Mouse (Mus musculus): ENCODE results near the gene Gpd2. TPM values are rescaled to one million over a fixed set of nuclear protein-coding genes. Genes with fewer than 3 reads are reported as not detected.
A peak's percentile ranks its signal among the peaks of the same experiment; 100 is the strongest.

Gpd2 gene
- total RNA-seq, 1 experiment = 56.2 TPM

DNA sequence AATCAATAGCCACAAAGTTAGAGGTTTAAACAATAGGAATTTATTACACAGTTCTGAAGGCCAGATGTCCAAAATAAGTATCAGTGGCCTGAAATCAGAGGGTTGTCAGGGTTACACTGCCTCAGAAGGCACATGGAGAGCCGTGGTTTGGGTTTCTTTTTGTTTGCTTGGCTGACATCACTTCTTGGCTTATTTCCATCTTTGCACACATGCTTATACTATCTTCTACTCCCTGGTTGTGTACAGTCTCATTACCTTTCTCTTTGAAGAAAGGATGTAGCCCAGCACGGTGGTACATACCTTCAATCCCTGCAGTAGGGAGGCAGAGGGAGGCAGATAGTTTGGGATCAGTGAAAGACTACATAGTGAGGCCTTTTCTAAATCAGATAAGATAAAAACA is 12.2 kb upstream of the Gpd2 start:
- no peaks in the 10 kb centered on the region for H3K9me3 ChIP-seq (ENCODE audit: control insufficient read depth, insufficient read depth, low read depth, low read length)
- in situ Hi-C loops (cut with MboI; ENCODE audit: low sequenced_read_pairs in 2 of 2, unreplicated experiment in 2 of 2) = no loop called here
- H3K4me1 ChIP-seq (ENCODE audit: control insufficient read depth in 2 of 2, insufficient read depth in 2 of 2, low read length in 2 of 2, poor library complexity in 1 of 2) = peaks cover 0 to 6% of the 10 kb centered on the region in 2 experiments; a peak in 3 of 4 replicates
- no peak for DNase-seq (ENCODE audit: low read depth, low spot score)
- no peak overlapping the region for H3K4me3 ChIP-seq (ENCODE audit: insufficient read depth in 1 of 2, low read depth in 1 of 2, low read length in 2 of 2, poor library complexity in 1 of 2, severe bottlenecking in 1 of 2)
- TF ChIP-seq MAFK (IDR thresholded peaks at IDR 0.05; ENCODE audit: insufficient read depth, low read depth, low read length) = no peak
- no peak for TF ChIP-seq ZC3H11A (IDR thresholded peaks at IDR 0.05; ENCODE audit: borderline replicate concordance, low read depth, low read length)
- TF ChIP-seq CHD2 (IDR thresholded peaks at IDR 0.05; ENCODE audit: low read depth, low read length) = no peak
- TF ChIP-seq ZNF384 (IDR thresholded peaks at IDR 0.05; ENCODE audit: low read depth, low read length) = no peak
- no peak for TF ChIP-seq HCFC1 (IDR thresholded peaks at IDR 0.05; ENCODE audit: borderline replicate concordance, insufficient read depth, low read length)
- H3K27ac ChIP-seq (ENCODE audit: insufficient read depth, low read depth, low read length, poor library complexity, severe bottlenecking) = no peak overlapping the region
- no peaks in the 10 kb centered on the region for H3K36me3 ChIP-seq (ENCODE audit: control insufficient read depth, insufficient read depth, low read length, poor library complexity, severe bottlenecking)
- no peak overlapping the region for H3K9ac ChIP-seq (ENCODE audit: insufficient read depth, low read depth, low read length, poor library complexity, severe bottlenecking)

- Histone ChIP-seq H3K36me3 (ENCODE audit: control insufficient read depth, insufficient read depth, low read length, poor library complexity, severe bottlenecking) (no peaks in the 10 kb centered on the region), H3K9ac (ENCODE audit: insufficient read depth, low read depth, low read length, poor library complexity, severe bottlenecking) (no peak overlapping the region), H3K27ac (ENCODE audit: insufficient read depth, low read depth, low read length, poor library complexity, severe bottlenecking) (no peak overlapping the region), H3K4me3 (ENCODE audit: insufficient read depth in 1 of 2, low read depth in 1 of 2, low read length in 2 of 2, poor library complexity in 1 of 2, severe bottlenecking in 1 of 2) (no peak overlapping the region), H3K4me1 (ENCODE audit: control insufficient read depth in 2 of 2, insufficient read depth in 2 of 2, low read length in 2 of 2, poor library complexity in 1 of 2) (peaks cover 13 to 17% of the 10 kb centered on the region in 2 experiments), H3K9me3 (ENCODE audit: control insufficient read depth, insufficient read depth, low read depth, low read length) (no peaks in the 10 kb centered on the region)
- TF ChIP-seq MAFK (IDR thresholded peaks at IDR 0.05; ENCODE audit: insufficient read depth, low read depth, low read length) (no peak), ZNF384 (IDR thresholded peaks at IDR 0.05; ENCODE audit: low read depth, low read length) (no peak), ZC3H11A (IDR thresholded peaks at IDR 0.05; ENCODE audit: borderline replicate concordance, low read depth, low read length) (no peak), HCFC1 (IDR thresholded peaks at IDR 0.05; ENCODE audit: borderline replicate concordance, insufficient read depth, low read length) (no peak), CHD2 (IDR thresholded peaks at IDR 0.05; ENCODE audit: low read depth, low read length) (no peak)
- DNase-seq (ENCODE audit: low read depth, low spot score) = no peak
- in situ Hi-C loops (cut with MboI; ENCODE audit: low sequenced_read_pairs in 2 of 2, unreplicated experiment in 2 of 2) = no loop called here
Observed at GRCm38 (mm10) chr2:57227425-57227824, 10.0 kb upstream of the Gpd2 start.

DNA sequence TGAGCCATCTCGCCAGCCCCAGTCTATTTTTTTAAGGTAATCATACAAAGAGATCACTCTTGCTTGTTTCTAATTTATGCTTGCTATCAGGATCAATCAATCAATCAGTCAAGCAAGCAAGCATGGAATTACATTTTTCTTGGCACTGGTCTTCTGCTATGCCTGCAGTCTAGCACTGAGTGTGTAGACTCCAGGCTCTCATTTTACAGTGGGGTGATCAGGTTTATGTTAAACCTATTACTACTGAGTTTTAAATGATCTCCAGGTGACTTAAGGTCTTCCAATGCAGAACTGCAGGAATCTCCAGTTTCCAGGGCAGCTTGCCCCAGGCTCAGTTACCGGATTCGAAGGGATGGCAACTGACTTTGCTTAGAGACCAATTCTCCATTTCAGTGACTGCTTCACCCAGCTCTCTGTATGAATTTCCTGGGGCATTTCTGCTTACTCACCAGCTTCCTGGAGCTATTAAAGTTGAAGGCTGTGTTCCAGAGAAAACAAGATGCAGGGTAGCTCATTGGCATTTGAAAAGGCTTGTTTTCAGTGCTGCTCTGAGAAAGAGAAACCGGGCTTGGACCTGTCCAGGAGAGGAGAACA is 7.7 kb upstream of the Gpd2 start:
- Histone ChIP-seq H3K9ac (ENCODE audit: insufficient read depth, low read depth, low read length, poor library complexity, severe bottlenecking) (no peak overlapping the region), H3K4me3 (ENCODE audit: insufficient read depth in 1 of 2, low read depth in 1 of 2, low read length in 2 of 2, poor library complexity in 1 of 2, severe bottlenecking in 1 of 2) (no peak overlapping the region), H3K4me1 (ENCODE audit: control insufficient read depth in 2 of 2, insufficient read depth in 2 of 2, low read length in 2 of 2, poor library complexity in 1 of 2) (peaks cover 20 to 26% of the 10 kb centered on the region in 2 experiments), H3K36me3 (ENCODE audit: control insufficient read depth, insufficient read depth, low read length, poor library complexity, severe bottlenecking) (no peaks in the 10 kb centered on the region), H3K27ac (ENCODE audit: insufficient read depth, low read depth, low read length, poor library complexity, severe bottlenecking) (no peak overlapping the region), H3K9me3 (ENCODE audit: control insufficient read depth, insufficient read depth, low read depth, low read length) (no peaks in the 10 kb centered on the region)
- DNase-seq (ENCODE audit: low read depth, low spot score) = no peak
- TF ChIP-seq ZNF384 (IDR thresholded peaks at IDR 0.05; ENCODE audit: low read depth, low read length) (no peak), ZC3H11A (IDR thresholded peaks at IDR 0.05; ENCODE audit: borderline replicate concordance, low read depth, low read length) (no peak), CHD2 (IDR thresholded peaks at IDR 0.05; ENCODE audit: low read depth, low read length) (no peak), MAFK (IDR thresholded peaks at IDR 0.05; ENCODE audit: insufficient read depth, low read depth, low read length) (no peak), HCFC1 (IDR thresholded peaks at IDR 0.05; ENCODE audit: borderline replicate concordance, insufficient read depth, low read length) (no peak)
- in situ Hi-C loops (cut with MboI; ENCODE audit: low sequenced_read_pairs in 2 of 2, unreplicated experiment in 2 of 2) = no loop called here

DNA sequence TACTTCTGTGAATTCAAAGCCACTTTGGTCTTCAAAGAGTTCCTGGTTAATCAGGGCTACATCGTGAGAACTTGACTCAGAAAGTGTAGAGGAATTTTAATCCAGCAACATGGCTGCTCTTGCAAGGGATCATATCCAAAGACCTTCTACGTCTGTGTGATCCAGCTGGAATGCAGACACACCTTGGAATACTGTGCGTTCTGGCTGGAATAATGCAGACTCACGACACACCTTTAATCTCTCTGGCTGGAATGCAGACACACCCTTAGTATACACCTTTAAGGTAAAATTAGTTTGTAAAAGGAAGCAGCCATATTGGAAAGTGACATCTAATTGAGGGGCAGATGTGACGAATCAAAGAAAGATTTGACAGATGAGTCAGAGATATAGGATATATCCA is 6.0 kb upstream of the Gpd2 start:
- in situ Hi-C loops (cut with MboI; ENCODE audit: low sequenced_read_pairs in 2 of 2, unreplicated experiment in 2 of 2) = no loop called here
- H3K27ac ChIP-seq (ENCODE audit: insufficient read depth, low read depth, low read length, poor library complexity, severe bottlenecking) = no peak overlapping the region
- peak; percentile 14; the same call in 1 of the 2 replicates for TF ChIP-seq CHD2 (IDR thresholded peaks at IDR 0.05; ENCODE audit: low read depth, low read length)
- no peak for TF ChIP-seq ZC3H11A (IDR thresholded peaks at IDR 0.05; ENCODE audit: borderline replicate concordance, low read depth, low read length)
- no peak for TF ChIP-seq HCFC1 (IDR thresholded peaks at IDR 0.05; ENCODE audit: borderline replicate concordance, insufficient read depth, low read length)
- no peak for DNase-seq (ENCODE audit: low read depth, low spot score)
- H3K9ac ChIP-seq (ENCODE audit: insufficient read depth, low read depth, low read length, poor library complexity, severe bottlenecking) = no peak overlapping the region
- no peaks in the 10 kb centered on the region for H3K36me3 ChIP-seq (ENCODE audit: control insufficient read depth, insufficient read depth, low read length, poor library complexity, severe bottlenecking)
- H3K4me1 ChIP-seq (ENCODE audit: control insufficient read depth in 2 of 2, insufficient read depth in 2 of 2, low read length in 2 of 2, poor library complexity in 1 of 2) = peaks cover 20 to 28% of the 10 kb centered on the region in 2 experiments
- no peak overlapping the region for H3K4me3 ChIP-seq (ENCODE audit: insufficient read depth in 1 of 2, low read depth in 1 of 2, low read length in 2 of 2, poor library complexity in 1 of 2, severe bottlenecking in 1 of 2)
- H3K9me3 ChIP-seq (ENCODE audit: control insufficient read depth, insufficient read depth, low read depth, low read length) = no peaks in the 10 kb centered on the region

- Histone ChIP-seq H3K27ac (ENCODE audit: insufficient read depth, low read depth, low read length, poor library complexity, severe bottlenecking) (no peak overlapping the region), H3K4me3 (ENCODE audit: insufficient read depth in 1 of 2, low read depth in 1 of 2, low read length in 2 of 2, poor library complexity in 1 of 2, severe bottlenecking in 1 of 2) (no peak overlapping the region), H3K9me3 (ENCODE audit: control insufficient read depth, insufficient read depth, low read depth, low read length) (no peaks in the 10 kb centered on the region), H3K4me1 (ENCODE audit: control insufficient read depth in 2 of 2, insufficient read depth in 2 of 2, low read length in 2 of 2, poor library complexity in 1 of 2) (peaks cover 24 to 30% of the 10 kb centered on the region in 2 experiments), H3K9ac (ENCODE audit: insufficient read depth, low read depth, low read length, poor library complexity, severe bottlenecking) (no peak overlapping the region), H3K36me3 (ENCODE audit: control insufficient read depth, insufficient read depth, low read length, poor library complexity, severe bottlenecking) (no peaks in the 10 kb centered on the region)
- in situ Hi-C loops (cut with MboI; ENCODE audit: low sequenced_read_pairs in 2 of 2, unreplicated experiment in 2 of 2) = no loop called here
- TF ChIP-seq ZC3H11A (IDR thresholded peaks at IDR 0.05; ENCODE audit: borderline replicate concordance, low read depth, low read length) (no peak), ZNF384 (IDR thresholded peaks at IDR 0.05; ENCODE audit: low read depth, low read length) (no peak), CHD2 (IDR thresholded peaks at IDR 0.05; ENCODE audit: low read depth, low read length) (no peak), MAFK (IDR thresholded peaks at IDR 0.05; ENCODE audit: insufficient read depth, low read depth, low read length) (no peak), HCFC1 (IDR thresholded peaks at IDR 0.05; ENCODE audit: borderline replicate concordance, insufficient read depth, low read length) (no peak)
- no peak for DNase-seq (ENCODE audit: low read depth, low spot score)
Observed at GRCm38 (mm10) chr2:57232328-57232727, 5.1 kb upstream of the Gpd2 start.

All from ES-E14 (cell line).